Mouse (Mus musculus): ENCODE measurements around the gene Rpl23a. TPM values are rescaled to one million over a fixed set of nuclear protein-coding genes. Genes with fewer than 3 reads are reported as not detected.

Rpl23a gene
- total and polyA plus RNA-seq, 3 experiments = 2,992 to 3,939 (median 3,361) TPM

DNA sequence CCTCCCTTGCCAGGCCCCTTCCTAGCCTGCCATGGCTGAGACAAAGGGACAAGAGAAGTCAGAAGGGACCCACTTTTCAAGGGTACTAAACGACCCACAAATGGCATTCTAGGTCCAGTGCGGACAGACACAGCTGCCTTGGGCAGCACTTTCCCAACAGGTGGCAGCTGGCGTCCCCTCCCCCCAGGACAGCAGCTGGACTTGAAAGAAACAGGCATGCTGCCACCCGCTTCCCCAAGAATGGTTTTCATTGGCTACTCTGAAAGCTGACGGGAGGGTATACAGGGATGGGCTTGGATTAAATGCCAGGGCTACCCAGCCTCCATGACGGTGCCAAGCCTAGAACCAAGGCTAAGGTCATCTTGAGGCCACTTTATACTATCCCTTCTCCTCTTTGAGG is 20.9 kb downstream of the Rpl23a start:
- Histone ChIP-seq H3K27ac (ENCODE audit: insufficient read depth, low read depth) (peak overlapping the region; percentile 91; the same call in 1 of the 2 replicates), H3K36me3 (replicated peaks in 1 of 2; ENCODE audit: control insufficient read depth in 1 of 2, insufficient read depth in 1 of 2, low read length in 1 of 2) (peaks cover 44 to 59% of the 10 kb centered on the region in 2 experiments), H3K27me3 (replicated peaks) (no peaks in the 10 kb centered on the region), H3K79me2 (replicated peaks; ENCODE audit: control insufficient read depth, extremely low read depth, insufficient read depth, poor library complexity, severe bottlenecking) (peaks cover 33% of the 10 kb centered on the region), H3K9me3 (replicated peaks; ENCODE audit: low read length) (no peaks in the 10 kb centered on the region), H3K4me2 (ENCODE audit: insufficient read depth, low read depth, poor library complexity, severe bottlenecking) (peak overlapping the region; percentile 79), H3K4me1 (ENCODE audit: control insufficient read depth in 1 of 2, insufficient read depth in 2 of 2) (peaks cover 24 to 53% of the 10 kb centered on the region in 2 experiments), H3K9ac (ENCODE audit: insufficient read depth, low read depth) (peak overlapping the region; percentile 68), H3K4me3 (replicated peaks in 1 of 3; ENCODE audit: low read depth in 2 of 3, low read length in 2 of 3, poor library complexity in 1 of 3) (peak overlapping the region in 2 of 3 experiments; percentile 73 to 97)
- in situ Hi-C loops (cut with MboI; ENCODE audit: low pct_ligation_motif_present, low pct_unique_long_range_greater_than_20kb, low sequenced_read_pairs) = no loop called here
- dilution Hi-C loops (cut with MboI; ENCODE audit: extremely low pct_ligation_motif_present, extremely low pct_unique_long_range_greater_than_20kb, low sequenced_read_pairs) = no loop called here
- no peak for DNase-seq (ENCODE audit: extremely low read depth)
- TF ChIP-seq SIN3A (IDR thresholded peaks at IDR 0.05; ENCODE audit: low read length) (no peak), CTCF (conservative IDR thresholded peaks at IDR 0.05 in 1 of 2, IDR thresholded peaks at IDR 0.05 in 1 of 2; ENCODE audit: low read depth in 2 of 2, low read length in 2 of 2) (no peak), MEF2A (IDR thresholded peaks at IDR 0.05; ENCODE audit: borderline replicate concordance, low read depth, low read length) (no peak), USF1 (IDR thresholded peaks at IDR 0.05; ENCODE audit: low read depth, low read length) (no peak), ZKSCAN1 (IDR thresholded peaks at IDR 0.05; ENCODE audit: borderline replicate concordance, low read depth, low read length) (no peak), GABPA (IDR thresholded peaks at IDR 0.05; ENCODE audit: insufficient replicate concordance, low read depth, low read length) (no peak), ZMIZ1 (IDR thresholded peaks at IDR 0.05; ENCODE audit: low read depth, low read length) (no peak), RCOR1 (conservative IDR thresholded peaks at IDR 0.05; ENCODE audit: low read depth, low read length) (no peak), NELFE (IDR thresholded peaks at IDR 0.05; ENCODE audit: low read depth, low read length) (no peak), ETS1 (conservative IDR thresholded peaks at IDR 0.05; ENCODE audit: low read depth, low read length) (no peak), TCF12 (IDR thresholded peaks at IDR 0.05; ENCODE audit: low read depth, low read length) (peak; percentile 74), RAD21 (IDR thresholded peaks at IDR 0.05; ENCODE audit: low read depth, low read length) (no peak), BHLHE40 (IDR thresholded peaks at IDR 0.05; ENCODE audit: low read depth, low read length) (no peak), MYC (IDR thresholded peaks at IDR 0.05; ENCODE audit: low read depth, low read length) (no peak), MAZ (IDR thresholded peaks at IDR 0.05; ENCODE audit: low read depth, low read length) (no peak), POLR2AphosphoS2 (IDR thresholded peaks at IDR 0.05; ENCODE audit: low read depth, low read length) (peak; percentile 12; the same call in 1 of the 2 replicates), MAFK (IDR thresholded peaks at IDR 0.05; ENCODE audit: insufficient replicate concordance, low read length) (no peak), KAT2A (IDR thresholded peaks at IDR 0.05; ENCODE audit: insufficient replicate concordance, low read length) (no peak), SMC3 (IDR thresholded peaks at IDR 0.05; ENCODE audit: low read depth, low read length) (no peak), EP300 (IDR thresholded peaks at IDR 0.05; ENCODE audit: low read length) (0 out of 2 replicates have a peak, but pooled peaks have one; percentile 12), ZC3H11A (IDR thresholded peaks at IDR 0.05; ENCODE audit: low read depth, low read length) (no peak), CHD1 (IDR thresholded peaks at IDR 0.05; ENCODE audit: low read depth, low read length) (no peak), IRF4 (IDR thresholded peaks at IDR 0.05; ENCODE audit: low read depth, low read length) (no peak), POLR2A (IDR thresholded peaks at IDR 0.05; ENCODE audit: low read depth, low read length) (no peak), UBTF (IDR thresholded peaks at IDR 0.05; ENCODE audit: low read depth, low read length) (no peak), NRF1 (IDR thresholded peaks at IDR 0.05; ENCODE audit: low read depth, low read length) (no peak), MXI1 (IDR thresholded peaks at IDR 0.05; ENCODE audit: low read depth, low read length) (no peak), ELF1 (IDR thresholded peaks at IDR 0.05; ENCODE audit: low read depth, low read length) (no peak), E2F4 (IDR thresholded peaks at IDR 0.05; ENCODE audit: insufficient replicate concordance, low read depth, low read length) (no peak), USF2 (conservative IDR thresholded peaks at IDR 0.05; ENCODE audit: low read depth, low read length) (no peak), MAX (IDR thresholded peaks at IDR 0.05; ENCODE audit: low read length) (no peak), TBP (conservative IDR thresholded peaks at IDR 0.05; ENCODE audit: low read depth, low read length) (no peak), ZNF384 (IDR thresholded peaks at IDR 0.05; ENCODE audit: low read depth, low read length) (no peak), JUND (conservative IDR thresholded peaks at IDR 0.05; ENCODE audit: low read depth, low read length) (no peak), HCFC1 (IDR thresholded peaks at IDR 0.05; ENCODE audit: low read depth, low read length) (no peak), CHD2 (IDR thresholded peaks at IDR 0.05; ENCODE audit: low read length) (peak; percentile 20; the same call in 1 of the 2 replicates)
